Mouse (Mus musculus) midbrain, embryonic 13.5 days (tissue): ENCODE data around the gene Nrap. TPM values are rescaled to one million over a fixed set of nuclear protein-coding genes. Genes with fewer than 3 reads are reported as not detected.
"Not testable (repeated sequence)": the region's sequence is repeated elsewhere in the genome, so short reads cannot be mapped to it uniquely, and the experiment has no call there.

Experiments used
- ATAC-seq: fragments of 200-750 bp; cut with Nextera tagmentation; 2 replicates; pipeline ENCODE4 v1.8.0; 2017; ENCODE audit warnings: mild to moderate bottlenecking, moderate TSS enrichment, moderate library complexity
- H3K27ac ChIP-seq: fragments of 300-500 bp; sonication (generic); 2 replicates; pipeline ENCODE4 v1.5.1; 2015; ENCODE audit warnings: inconsistent platforms, mild to moderate bottlenecking, moderate library complexity
- H3K27me3 ChIP-seq: fragments of 300-500 bp; sonication (generic); 2 replicates; pipeline ENCODE4 v1.6.1; 2015; ENCODE audit warnings: mild to moderate bottlenecking, inconsistent platforms
- H3K36me3 ChIP-seq: fragments of 300-500 bp; sonication (generic); 2 replicates; pipeline ENCODE4 v1.6.1; 2015; ENCODE audit warnings: mild to moderate bottlenecking, inconsistent platforms
- H3K4me1 ChIP-seq: fragments of 300-500 bp; sonication (generic); replicated peaks from 2 replicates; pipeline ENCODE4 v1.6.1; 2015; ENCODE audit warnings: inconsistent platforms
- H3K4me2 ChIP-seq: fragments of 300-500 bp; sonication (generic); replicated peaks from 2 replicates; pipeline ENCODE4 v1.6.1; 2015; ENCODE audit warnings: moderate library complexity, mild to moderate bottlenecking, inconsistent platforms
- H3K4me3 ChIP-seq: fragments of 300-500 bp; sonication (generic); replicated peaks from 2 replicates; pipeline ENCODE4 v1.5.1; 2015; ENCODE audit warnings: mild to moderate bottlenecking, inconsistent platforms
- H3K9ac ChIP-seq: fragments of 300-500 bp; sonication (generic); replicated peaks from 2 replicates; pipeline ENCODE4 v1.6.1; 2015; ENCODE audit warnings: mild to moderate bottlenecking, inconsistent platforms
- H3K9me3 ChIP-seq: fragments of 300-500 bp; sonication (generic); 2 replicates; pipeline ENCODE4 v1.6.1; 2016; ENCODE audit warnings: mild to moderate bottlenecking, inconsistent platforms
- WGBS: fragments of 180-500 bp; shearing (Covaris S2); methylation state at CpG from one replicate; pipeline ENCODE4 v1.1.7; 2015; 5-methylcytosine and 5-hydroxymethylcytosine counted together
- polyA plus RNA-seq: library from polyadenylated mRNA; unstranded; fragments of >200 nt; fragmentation: Nextera tagmentation; extraction: Ambion mirVana; gene quantifications from 2 replicates; pipeline ENCODE4 v1.2.1, GENCODE M21; 2015

The Nrap gene
- polyA plus RNA-seq, 1 experiment from 2014 or later, result 0.24 TPM

GRCm38 (mm10) chr19:56373246-56373645 is 16.6 kb downstream of the Nrap start:
- no peaks in the 10 kb centered on the region for H3K36me3 ChIP-seq
- H3K9ac ChIP-seq, result no peak overlapping the region
- H3K4me3 ChIP-seq, result no peak overlapping the region
- 0 out of 2 replicates have a peak, but pooled peaks cover 4% of the 10 kb centered on the region for H3K4me1 ChIP-seq
- H3K4me2 ChIP-seq, result no peak overlapping the region
- no peak overlapping the region for H3K27ac ChIP-seq
- 94% methylated on average over 5 of the region's 5 CpGs for WGBS
- ATAC-seq, result no peak
- no peaks in the 10 kb centered on the region for H3K9me3 ChIP-seq
- H3K27me3 ChIP-seq, result no peaks in the 10 kb centered on the region

- Histone ChIP-seq H3K36me3 (no peaks in the 10 kb centered on the region), H3K9ac (no peak overlapping the region), H3K27ac (no peak overlapping the region), H3K9me3 (no peaks in the 10 kb centered on the region), H3K4me2 (no peak overlapping the region), H3K27me3 (no peaks in the 10 kb centered on the region), H3K4me1 (0 out of 2 replicates have a peak, but pooled peaks cover 4% of the 10 kb centered on the region), H3K4me3 (no peak overlapping the region)
- no peak for ATAC-seq
- WGBS, result 76% methylated on average over 7 of the region's 7 CpGs
These were observed 17.6 kb downstream of the Nrap start for GRCm38 (mm10) chr19:56372226-56372625.

- Histone ChIP-seq H3K27ac (no peak overlapping the region), H3K27me3 (no peaks in the 10 kb centered on the region), H3K36me3 (no peaks in the 10 kb centered on the region), H3K4me3 (no peak overlapping the region), H3K4me1 (0 out of 2 replicates have a peak, but pooled peaks cover 4% of the 10 kb centered on the region), H3K9me3 (no peaks in the 10 kb centered on the region), H3K4me2 (no peak overlapping the region), H3K9ac (no peak overlapping the region)
- 95% methylated on average over 6 of the region's 6 CpGs for WGBS
- no peak for ATAC-seq
These were observed 19.3 kb downstream of the Nrap start for GRCm38 (mm10) chr19:56370389-56371150.

GRCm38 (mm10) chr19:56368912-56369311 is 20.9 kb downstream of the Nrap start:
- Histone ChIP-seq H3K27ac (no peak overlapping the region), H3K36me3 (no peaks in the 10 kb centered on the region), H3K4me3 (no peak overlapping the region), H3K9ac (no peak overlapping the region), H3K4me2 (no peak overlapping the region), H3K4me1 (0 out of 2 replicates have a peak, but pooled peaks cover 8% of the 10 kb centered on the region), H3K27me3 (no peaks in the 10 kb centered on the region), H3K9me3 (no peaks in the 10 kb centered on the region)
- no peak for ATAC-seq
- 87% methylated on average over 7 of the region's 7 CpGs for WGBS

GRCm38 (mm10) chr19:56367778-56368177 is 22.1 kb downstream of the Nrap start:
- ATAC-seq, result no peak
- 90% methylated on average over 7 of the region's 7 CpGs for WGBS
- Histone ChIP-seq H3K27me3 (no peaks in the 10 kb centered on the region), H3K36me3 (no peaks in the 10 kb centered on the region), H3K4me3 (no peak overlapping the region), H3K27ac (no peak overlapping the region), H3K4me1 (0 out of 2 replicates have a peak, but pooled peaks cover 10% of the 10 kb centered on the region), H3K9me3 (no peaks in the 10 kb centered on the region), H3K9ac (no peak overlapping the region), H3K4me2 (no peak overlapping the region)

GRCm38 (mm10) chr19:56366625-56367024 is 23.2 kb downstream of the Nrap start:
- WGBS, result 79% methylated on average over 9 of the region's 9 CpGs

GRCm38 (mm10) chr19:56366168-56366567 is 23.7 kb downstream of the Nrap start:
- no peak overlapping the region for H3K4me2 ChIP-seq
- H3K9me3 ChIP-seq, result no peaks in the 10 kb centered on the region
- no peak overlapping the region for H3K4me3 ChIP-seq
- H3K27me3 ChIP-seq, result no peaks in the 10 kb centered on the region
- 0 out of 2 replicates have a peak, but pooled peaks cover 10% of the 10 kb centered on the region for H3K4me1 ChIP-seq
- no peak for ATAC-seq
- WGBS, result 78% methylated on average over 11 of the region's 11 CpGs
- no peak overlapping the region for H3K27ac ChIP-seq
- H3K9ac ChIP-seq, result no peak overlapping the region
- H3K36me3 ChIP-seq, result no peaks in the 10 kb centered on the region

More at GRCm38 (mm10) chr19:56366625-56367024, 23.2 kb downstream of the Nrap start:
- no peaks in the 10 kb centered on the region for H3K27me3 ChIP-seq
- no peak overlapping the region for H3K4me2 ChIP-seq
- H3K4me3 ChIP-seq, result no peak overlapping the region
- H3K36me3 ChIP-seq, result no peaks in the 10 kb centered on the region
- no peak overlapping the region for H3K9ac ChIP-seq
- H3K27ac ChIP-seq, result no peak overlapping the region
- no peak for ATAC-seq
- no peaks in the 10 kb centered on the region for H3K9me3 ChIP-seq
- H3K4me1 ChIP-seq, result 0 out of 2 replicates have a peak, but pooled peaks cover 10% of the 10 kb centered on the region

GRCm38 (mm10) chr19:56364563-56364962 is 25.3 kb downstream of the Nrap start:
- H3K4me1 ChIP-seq, result 0 out of 2 replicates have a peak, but pooled peaks cover 10% of the 10 kb centered on the region
- no peak overlapping the region for H3K4me3 ChIP-seq
- WGBS, result 89% methylated on average over 8 of the region's 8 CpGs
- no peak overlapping the region for H3K4me2 ChIP-seq
- no peak overlapping the region for H3K27ac ChIP-seq
- ATAC-seq, result no peak
- no peak overlapping the region for H3K9ac ChIP-seq
- H3K9me3 ChIP-seq, result no peaks in the 10 kb centered on the region
- no peaks in the 10 kb centered on the region for H3K27me3 ChIP-seq
- H3K36me3 ChIP-seq, result no peaks in the 10 kb centered on the region

- 0 out of 2 replicates have a peak, but pooled peaks cover 6% of the 10 kb centered on the region for H3K4me1 ChIP-seq
- no peak overlapping the region for H3K27ac ChIP-seq
- H3K9me3 ChIP-seq, result no peaks in the 10 kb centered on the region
- H3K9ac ChIP-seq, result no peak overlapping the region
- ATAC-seq, result no peak
- H3K27me3 ChIP-seq, result no peaks in the 10 kb centered on the region
- 66% methylated on average over 15 of the region's 15 CpGs for WGBS
- no peak overlapping the region for H3K4me3 ChIP-seq
- H3K4me2 ChIP-seq, result no peak overlapping the region
- H3K36me3 ChIP-seq, result no peaks in the 10 kb centered on the region
These were observed 25.9 kb downstream of the Nrap start for GRCm38 (mm10) chr19:56363721-56364460.

GRCm38 (mm10) chr19:56358890-56359289 is 30.9 kb downstream of the Nrap start:
- Histone ChIP-seq H3K9ac (no peak overlapping the region), H3K4me1 (peaks cover 6% of the 10 kb centered on the region; the same call in 1 of the 2 replicates), H3K27ac (no peak overlapping the region), H3K9me3 (no peaks in the 10 kb centered on the region), H3K27me3 (no peaks in the 10 kb centered on the region), H3K4me3 (no peak overlapping the region), H3K36me3 (no peaks in the 10 kb centered on the region), H3K4me2 (no peak overlapping the region)
- WGBS, result 72% methylated on average over 2 of the region's 2 CpGs
- no peak for ATAC-seq

GRCm38 (mm10) chr19:56357374-56357708 is 32.5 kb downstream of the Nrap start:
- not testable (repeated sequence) for H3K4me3 ChIP-seq, H3K4me1 ChIP-seq, H3K27ac ChIP-seq, H3K9me3 ChIP-seq, H3K36me3 ChIP-seq, H3K27me3 ChIP-seq, H3K4me2 ChIP-seq, ATAC-seq, H3K9ac ChIP-seq
- WGBS, result 86% methylated on average over 2 of the region's 2 CpGs
